Mouse (Mus musculus): ENCODE results near the gene Gal3st4. TPM values are rescaled to one million over a fixed set of nuclear protein-coding genes. Genes with fewer than 3 reads are reported as not detected.

Gal3st4 gene
- polyA plus RNA-seq, 1 experiment from 2014 or later, result 0.92 TPM

GRCm38 (mm10) chr5:138256966-138257584, 15.6 kb downstream of the Gal3st4 start:
- peaks cover 23% of the 10 kb centered on the region for H3K36me3 ChIP-seq (ENCODE audit: control insufficient read depth, insufficient read depth, low read length)
- H3K4me3 ChIP-seq (ENCODE audit: low read length), result no peak overlapping the region
- no peaks in the 10 kb centered on the region for H3K9me3 ChIP-seq (ENCODE audit: control insufficient read depth, low read length)
- no peak overlapping the region for H3K27ac ChIP-seq (ENCODE audit: low read length)
- H3K9ac ChIP-seq (ENCODE audit: low read depth, low read length), result peak overlapping the region; percentile 74; the same call in 1 of the 2 replicates
- peaks cover 20% of the 10 kb centered on the region for H3K4me1 ChIP-seq (ENCODE audit: control insufficient read depth, insufficient read depth, low read length)
- ATAC-seq, result no peak
- WGBS, result 89% methylated on average over 10 of the region's 10 CpGs
- no peaks in the 10 kb centered on the region for H3K27me3 ChIP-seq (replicated peaks; ENCODE audit: control insufficient read depth, insufficient read depth, low read length)
- H3K4me2 ChIP-seq (ENCODE audit: low read depth, low read length), result peak overlapping the region; percentile 81; the same call in 1 of the 2 replicates

GRCm38 (mm10) chr5:138256094-138256467, 16.6 kb downstream of the Gal3st4 start:
- Histone ChIP-seq H3K27me3 (replicated peaks; ENCODE audit: control insufficient read depth, insufficient read depth, low read length) (no peaks in the 10 kb centered on the region), H3K36me3 (ENCODE audit: control insufficient read depth, insufficient read depth, low read length) (peaks cover 18% of the 10 kb centered on the region), H3K4me1 (ENCODE audit: control insufficient read depth, insufficient read depth, low read length) (peaks cover 18% of the 10 kb centered on the region), H3K4me3 (ENCODE audit: low read length) (peak overlapping the region; percentile 69), H3K4me2 (ENCODE audit: low read depth, low read length) (peak overlapping the region; percentile 81), H3K27ac (ENCODE audit: low read length) (peak overlapping the region; percentile 83), H3K9me3 (ENCODE audit: control insufficient read depth, low read length) (no peaks in the 10 kb centered on the region), H3K9ac (ENCODE audit: low read depth, low read length) (peak overlapping the region; percentile 74)
- WGBS, result 10% methylated on average over 7 of the region's 7 CpGs
- ATAC-seq, result peak; percentile 50

- H3K4me3 ChIP-seq (ENCODE audit: low read length), result peak within 1 kb of the TSS; percentile 69
- peak within 1 kb of the TSS; percentile 81 for H3K4me2 ChIP-seq (ENCODE audit: low read depth, low read length)
- WGBS, result under 1% methylated on average over 38 of the region's 38 CpGs
- peaks cover 15% of the 10 kb centered on the region for H3K36me3 ChIP-seq (ENCODE audit: control insufficient read depth, insufficient read depth, low read length)
- H3K9ac ChIP-seq (ENCODE audit: low read depth, low read length), result peak within 1 kb of the TSS; percentile 74
- H3K27ac ChIP-seq (ENCODE audit: low read length), result peak within 1 kb of the TSS; percentile 83
- peak; percentile 100 for ATAC-seq
- H3K9me3 ChIP-seq (ENCODE audit: control insufficient read depth, low read length), result no peaks in the 10 kb centered on the region
- peaks cover 16% of the 10 kb centered on the region for H3K4me1 ChIP-seq (ENCODE audit: control insufficient read depth, insufficient read depth, low read length)
- no peaks in the 10 kb centered on the region for H3K27me3 ChIP-seq (replicated peaks; ENCODE audit: control insufficient read depth, insufficient read depth, low read length)
These were observed 17.1 kb downstream of the Gal3st4 start, which contains the start of gene Lamtor4 for GRCm38 (mm10) chr5:138255353-138256093. Gene Lamtor4, plus strand, starts transcription at chr5:138255482.

- no peak overlapping the region for H3K9ac ChIP-seq (ENCODE audit: low read depth, low read length)
- no peak overlapping the region for H3K4me3 ChIP-seq (ENCODE audit: low read length)
- H3K9me3 ChIP-seq (ENCODE audit: control insufficient read depth, low read length), result no peaks in the 10 kb centered on the region
- H3K27me3 ChIP-seq (replicated peaks; ENCODE audit: control insufficient read depth, insufficient read depth, low read length), result no peaks in the 10 kb centered on the region
- ATAC-seq, result no peak
- WGBS, result 95% methylated on average over 3 of the region's 3 CpGs
- no peak overlapping the region for H3K4me2 ChIP-seq (ENCODE audit: low read depth, low read length)
- H3K36me3 ChIP-seq (ENCODE audit: control insufficient read depth, insufficient read depth, low read length), result no peaks in the 10 kb centered on the region
- H3K27ac ChIP-seq (ENCODE audit: low read length), result no peak overlapping the region
- peaks cover 11% of the 10 kb centered on the region for H3K4me1 ChIP-seq (ENCODE audit: control insufficient read depth, insufficient read depth, low read length)
These were observed 19.6 kb downstream of the Gal3st4 start for GRCm38 (mm10) chr5:138253061-138253460.

GRCm38 (mm10) chr5:138251144-138251543, 21.5 kb downstream of the Gal3st4 start:
- Histone ChIP-seq H3K36me3 (ENCODE audit: control insufficient read depth, insufficient read depth, low read length) (no peaks in the 10 kb centered on the region), H3K27me3 (replicated peaks; ENCODE audit: control insufficient read depth, insufficient read depth, low read length) (no peaks in the 10 kb centered on the region), H3K27ac (ENCODE audit: low read length) (no peak overlapping the region), H3K4me2 (ENCODE audit: low read depth, low read length) (no peak overlapping the region), H3K4me3 (ENCODE audit: low read length) (no peak overlapping the region), H3K9ac (ENCODE audit: low read depth, low read length) (no peak overlapping the region), H3K4me1 (ENCODE audit: control insufficient read depth, insufficient read depth, low read length) (peaks cover 8% of the 10 kb centered on the region), H3K9me3 (ENCODE audit: control insufficient read depth, low read length) (no peaks in the 10 kb centered on the region)
- no peak for ATAC-seq
- 84% methylated on average over 12 of the region's 12 CpGs for WGBS

DNA sequence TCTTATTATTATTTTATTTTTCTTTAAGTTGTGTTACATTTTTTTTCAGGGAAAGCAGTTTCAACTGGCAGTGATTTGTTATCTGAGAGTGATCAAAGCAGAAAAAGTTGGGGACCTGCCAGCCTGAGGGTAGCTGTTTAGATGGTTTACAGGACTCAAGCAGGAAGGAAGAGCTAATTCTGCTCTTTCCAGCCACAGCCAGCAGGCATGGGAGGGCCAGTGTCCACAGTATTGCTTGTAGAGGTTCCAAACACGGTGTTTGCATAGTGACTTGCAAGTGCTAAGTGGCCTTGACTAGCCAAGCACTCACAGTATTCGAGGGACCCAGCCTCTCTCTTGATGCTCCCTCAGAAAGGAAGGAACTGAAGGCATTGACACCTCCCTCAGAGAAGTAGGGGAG, 31.1 kb downstream of the Gal3st4 start:
- ATAC-seq, result no peak
- Histone ChIP-seq H3K4me2 (ENCODE audit: low read depth, low read length) (no peak overlapping the region), H3K9ac (ENCODE audit: low read depth, low read length) (no peak overlapping the region), H3K4me3 (ENCODE audit: low read length) (no peak overlapping the region), H3K36me3 (ENCODE audit: control insufficient read depth, insufficient read depth, low read length) (no peaks in the 10 kb centered on the region), H3K27ac (ENCODE audit: low read length) (no peak overlapping the region), H3K4me1 (ENCODE audit: control insufficient read depth, insufficient read depth, low read length) (no peaks in the 10 kb centered on the region), H3K9me3 (ENCODE audit: control insufficient read depth, low read length) (no peaks in the 10 kb centered on the region), H3K27me3 (replicated peaks; ENCODE audit: control insufficient read depth, insufficient read depth, low read length) (no peaks in the 10 kb centered on the region)
- WGBS, result 42% methylated on average over 2 of the region's 2 CpGs

DNA sequence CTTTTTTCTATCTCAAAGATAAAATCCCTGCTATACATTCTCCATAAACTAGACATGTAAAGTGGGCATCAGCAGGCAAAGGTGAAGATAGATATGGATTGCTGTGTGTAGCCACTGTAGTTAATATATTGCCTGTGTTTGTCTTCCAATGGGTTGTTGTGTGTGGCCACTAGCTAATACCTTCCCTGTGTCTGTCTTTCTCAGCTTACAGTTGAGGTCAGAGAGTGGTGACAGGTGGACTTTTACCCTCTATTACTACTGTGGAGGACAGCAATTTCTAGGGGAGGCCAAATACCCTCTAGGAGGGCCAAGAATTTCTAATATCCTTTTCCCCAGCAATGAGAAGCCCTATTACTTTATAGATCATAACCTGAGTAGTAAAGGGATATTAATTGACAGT, 38.4 kb downstream of the Gal3st4 start:
- no peak overlapping the region for H3K9ac ChIP-seq (ENCODE audit: low read depth, low read length)
- no peak overlapping the region; the same call in 1 of the 2 replicates for H3K27ac ChIP-seq (ENCODE audit: low read length)
- peak; percentile 55; the same call in 1 of the 2 replicates for ATAC-seq
- no peak overlapping the region for H3K4me2 ChIP-seq (ENCODE audit: low read depth, low read length)
- H3K4me1 ChIP-seq (ENCODE audit: control insufficient read depth, insufficient read depth, low read length), result no peaks in the 10 kb centered on the region
- H3K4me3 ChIP-seq (ENCODE audit: low read length), result no peak overlapping the region
- no peaks in the 10 kb centered on the region for H3K9me3 ChIP-seq (ENCODE audit: control insufficient read depth, low read length)
- H3K27me3 ChIP-seq (replicated peaks; ENCODE audit: control insufficient read depth, insufficient read depth, low read length), result no peaks in the 10 kb centered on the region
- H3K36me3 ChIP-seq (ENCODE audit: control insufficient read depth, insufficient read depth, low read length), result no peaks in the 10 kb centered on the region

DNA sequence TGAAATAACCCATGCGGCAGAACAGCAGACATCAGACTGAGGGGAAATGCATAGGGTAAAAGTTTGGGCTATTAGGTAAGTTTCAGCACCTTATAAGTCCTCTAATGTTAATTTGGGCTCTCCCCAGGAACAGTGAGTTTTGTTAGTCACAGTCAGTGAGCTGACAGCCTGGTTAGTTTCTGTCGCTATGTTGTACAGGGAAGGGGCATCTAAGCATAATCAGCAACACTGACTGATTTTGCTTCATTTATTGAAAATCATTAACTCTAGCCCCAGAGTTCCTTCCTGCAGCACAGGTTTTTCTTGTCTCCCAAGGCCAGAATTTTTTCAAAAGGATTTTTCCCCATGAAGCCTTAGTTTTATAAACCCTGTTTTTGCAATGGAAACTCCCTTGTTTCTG, 38.9 kb downstream of the Gal3st4 start:
- H3K27me3 ChIP-seq (replicated peaks; ENCODE audit: control insufficient read depth, insufficient read depth, low read length), result no peaks in the 10 kb centered on the region
- no peaks in the 10 kb centered on the region for H3K36me3 ChIP-seq (ENCODE audit: control insufficient read depth, insufficient read depth, low read length)
- WGBS, result 65% methylated on average over 2 of the region's 2 CpGs
- H3K27ac ChIP-seq (ENCODE audit: low read length), result no peak overlapping the region; the same call in 1 of the 2 replicates
- ATAC-seq, result peak; percentile 55; the same call in 1 of the 2 replicates
- no peak overlapping the region for H3K4me2 ChIP-seq (ENCODE audit: low read depth, low read length)
- H3K4me1 ChIP-seq (ENCODE audit: control insufficient read depth, insufficient read depth, low read length), result no peaks in the 10 kb centered on the region
- H3K9ac ChIP-seq (ENCODE audit: low read depth, low read length), result no peak overlapping the region
- no peaks in the 10 kb centered on the region for H3K9me3 ChIP-seq (ENCODE audit: control insufficient read depth, low read length)
- H3K4me3 ChIP-seq (ENCODE audit: low read length), result no peak overlapping the region

GRCm38 (mm10) chr5:138229511-138229910, 43.1 kb downstream of the Gal3st4 start:
- WGBS, result 88% methylated on average over 3 of the region's 3 CpGs
- H3K27me3 ChIP-seq (replicated peaks; ENCODE audit: control insufficient read depth, insufficient read depth, low read length), result no peaks in the 10 kb centered on the region
- no peak overlapping the region for H3K27ac ChIP-seq (ENCODE audit: low read length)
- no peak overlapping the region for H3K9ac ChIP-seq (ENCODE audit: low read depth, low read length)
- no peak overlapping the region for H3K4me2 ChIP-seq (ENCODE audit: low read depth, low read length)
- H3K4me1 ChIP-seq (ENCODE audit: control insufficient read depth, insufficient read depth, low read length), result no peaks in the 10 kb centered on the region
- ATAC-seq, result no peak
- H3K9me3 ChIP-seq (ENCODE audit: control insufficient read depth, low read length), result no peaks in the 10 kb centered on the region
- H3K4me3 ChIP-seq (ENCODE audit: low read length), result no peak overlapping the region
- no peaks in the 10 kb centered on the region for H3K36me3 ChIP-seq (ENCODE audit: control insufficient read depth, insufficient read depth, low read length)
